Comparison of ENCODE assay signal across 24 mouse cellular contexts in the genomic region with DNA sequence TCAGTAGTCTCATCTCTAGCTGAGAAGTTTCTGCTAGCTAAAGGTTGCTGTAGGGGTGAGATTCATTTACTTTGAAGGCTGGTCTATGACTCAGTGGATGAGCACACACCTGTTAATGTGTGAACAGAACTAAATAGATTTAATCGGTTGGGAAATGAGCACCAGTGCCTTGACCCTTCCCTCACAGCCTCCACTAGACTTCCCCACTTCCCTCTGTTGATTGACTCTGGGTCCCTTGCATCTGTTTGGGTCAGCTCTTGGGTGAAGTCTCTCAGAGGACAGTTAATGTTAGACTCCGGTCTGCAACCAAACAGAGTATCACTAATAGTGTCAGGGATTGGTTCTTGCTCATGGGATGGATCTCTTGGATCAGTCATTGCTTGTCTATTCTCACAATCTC.
DNase-seq lines count a peak whose midpoint lies in the region; ATAC-seq and TF ChIP-seq lines count a peak whose summit lies in the region.
"Had no signal": no experiment of that assay in that cellular context is flagged by ENCODE, and none has a peak within 500 bp of the region (broad histone marks: within the 10 kb centered on the region; RNA-seq: fewer than 3 reads in every experiment).

No protein-coding gene starts in this region.

- no peaks in the 10 kb centered on the region for H3K9me3 ChIP-seq in kidney, embryonic 15.5 days (replicated peaks)
- H3K9me3 ChIP-seq in kidney, postnatal 0 days (replicated peaks; ENCODE audit: low read length): no peaks in the 10 kb centered on the region
- H3K9me3 ChIP-seq: embryonic facial prominence, embryonic 10.5 days; embryonic facial prominence, embryonic 12.5 days; forebrain, embryonic 13.5 days; forebrain, embryonic 15.5 days had no signal

- no peak overlapping the region for H3K4me2 ChIP-seq in kidney, embryonic 15.5 days
- no peak overlapping the region for H3K4me2 ChIP-seq in kidney, postnatal 0 days (ENCODE audit: low read length)
- H3K4me2 ChIP-seq: embryonic facial prominence, embryonic 12.5 days; forebrain, embryonic 13.5 days; forebrain, embryonic 15.5 days had no signal

- H3K9ac ChIP-seq in heart, adult 2 months (ENCODE audit: low read depth, low read length): no peak overlapping the region
- H3K9ac ChIP-seq in kidney, embryonic 15.5 days: no peak overlapping the region
- no peak overlapping the region for H3K9ac ChIP-seq in kidney, postnatal 0 days (ENCODE audit: low read depth, low read length)
- H3K9ac ChIP-seq: embryonic facial prominence, embryonic 12.5 days; forebrain, embryonic 13.5 days; forebrain, embryonic 15.5 days had no signal

- peak; percentile 61 for DNase-seq in heart, adult 11 months
- DNase-seq in heart, adult 2 months: no peak
- no peak for DNase-seq in kidney, adult 11 months
- no peak for DNase-seq in kidney, postnatal 0 days (ENCODE audit: low spot score)
- no peak for DNase-seq in kidney, postnatal 36 days
- DNase-seq: adrenal gland, adult 8-10 months; adrenal gland, postnatal 14 days; adrenal gland, postnatal 36 days; B cell, adult 2 months; cerebellum, adult 11-12 months; cerebellum, adult 2 months; cerebellum, adult 9-10 months; cerebellum, postnatal 10 days; cerebellum, postnatal 25 days had no signal

- ATAC-seq in kidney, embryonic 15.5 days (replicated peaks; ENCODE audit: low FRiP score): peak; percentile 69; the same call in 1 of the 2 replicates
- 0 out of 2 replicates have a peak, but pooled peaks have one; percentile 46 for ATAC-seq in kidney, postnatal 0 days (replicated peaks; ENCODE audit: low FRiP score, low read depth)
- ATAC-seq: activated CD4-positive, CD25-positive, alpha-beta regulatory T cell, adult 4 months; CD4-positive, CD25-positive, alpha-beta regulatory T cell, adult 4 months; forebrain, embryonic 13.5 days; forebrain, embryonic 15.5 days; Patski had no signal

- H3K27ac ChIP-seq in heart, adult 2 months: no peak overlapping the region
- no peak overlapping the region for H3K27ac ChIP-seq in kidney, embryonic 15.5 days
- H3K27ac ChIP-seq in kidney, postnatal 0 days: no peak overlapping the region
- H3K27ac ChIP-seq: embryonic facial prominence, embryonic 10.5 days; embryonic facial prominence, embryonic 12.5 days; forebrain, embryonic 13.5 days; forebrain, embryonic 15.5 days had no signal

- no peaks in the 10 kb centered on the region for H3K4me1 ChIP-seq in heart, adult 2 months (ENCODE audit: control insufficient read depth, insufficient read depth, low read length)
- no peaks in the 10 kb centered on the region for H3K4me1 ChIP-seq in kidney, embryonic 15.5 days
- H3K4me1 ChIP-seq in kidney, postnatal 0 days (replicated peaks; ENCODE audit: insufficient read depth, low read length): no peaks in the 10 kb centered on the region
- H3K4me1 ChIP-seq: embryonic facial prominence, embryonic 10.5 days; embryonic facial prominence, embryonic 12.5 days had no signal

- intact Hi-C loops in heart, adult 2 months (cut with DNase I): no loop called here

- no peaks in the 10 kb centered on the region for H3K36me3 ChIP-seq in heart, adult 2 months (ENCODE audit: control insufficient read depth, insufficient read depth, low read length)
- H3K36me3 ChIP-seq in kidney, embryonic 15.5 days: no peaks in the 10 kb centered on the region
- H3K36me3 ChIP-seq in kidney, postnatal 0 days (ENCODE audit: insufficient read depth, low read length): no peaks in the 10 kb centered on the region
- H3K36me3 ChIP-seq: embryonic facial prominence, embryonic 10.5 days; embryonic facial prominence, embryonic 12.5 days; forebrain, embryonic 15.5 days; G1E had no signal

- WGBS in heart, adult 2 months: 95% methylated on average over 2 of the region's 2 CpGs
- WGBS in kidney, embryonic 15.5 days: 73% methylated on average over 2 of the region's 2 CpGs
- WGBS in kidney, postnatal 0 days: 61% methylated on average over 2 of the region's 2 CpGs

- no peak for TF ChIP-seq CTCF in heart, adult 2 months (IDR thresholded peaks at IDR 0.05)
- no peak for TF ChIP-seq CTCF in kidney, postnatal 0 days (IDR thresholded peaks at IDR 0.05; ENCODE audit: low read depth)

- TF ChIP-seq EP300 in heart, adult 2 months (IDR thresholded peaks at IDR 0.05; ENCODE audit: insufficient read depth, low read depth, low read length): no peak

- no peaks in the 10 kb centered on the region for H3K27me3 ChIP-seq in heart, adult 2 months (ENCODE audit: control insufficient read depth, insufficient read depth, low read length)
- no peaks in the 10 kb centered on the region for H3K27me3 ChIP-seq in kidney, embryonic 15.5 days
- H3K27me3 ChIP-seq in kidney, postnatal 0 days (ENCODE audit: insufficient read depth, low read length): no peaks in the 10 kb centered on the region
- H3K27me3 ChIP-seq: CH12.LX; embryonic facial prominence, embryonic 12.5 days; forebrain, embryonic 13.5 days; forebrain, embryonic 15.5 days had no signal

- no peak for TF ChIP-seq POLR2A in heart, adult 2 months (IDR thresholded peaks at IDR 0.05; ENCODE audit: insufficient read depth, low read depth, low read length)

- no peak overlapping the region for H3K4me3 ChIP-seq in heart, adult 2 months
- H3K4me3 ChIP-seq in kidney, embryonic 15.5 days (replicated peaks): no peak overlapping the region
- no peak overlapping the region for H3K4me3 ChIP-seq in kidney, postnatal 0 days (replicated peaks; ENCODE audit: low read depth, low read length)
- H3K4me3 ChIP-seq: embryonic facial prominence, embryonic 10.5 days; embryonic facial prominence, embryonic 12.5 days; forebrain, embryonic 13.5 days; forebrain, embryonic 15.5 days had no signal

- no peaks in the 10 kb centered on the region for H3K79me2 ChIP-seq in heart, adult 2 months (replicated peaks; ENCODE audit: control insufficient read depth, insufficient read depth, low read length)
